Mouse (Mus musculus) right cerebral cortex, postnatal 10 days (tissue): ENCODE measurements around the gene Cd160.

Experiments
- DNase-seq, 2 experiments: peaks; one replicate each; pipeline ENCODE4 v3.0.0; 2021; ENCODE audit warnings: low spot score in 2 of 2

The Cd160 gene

DNA sequence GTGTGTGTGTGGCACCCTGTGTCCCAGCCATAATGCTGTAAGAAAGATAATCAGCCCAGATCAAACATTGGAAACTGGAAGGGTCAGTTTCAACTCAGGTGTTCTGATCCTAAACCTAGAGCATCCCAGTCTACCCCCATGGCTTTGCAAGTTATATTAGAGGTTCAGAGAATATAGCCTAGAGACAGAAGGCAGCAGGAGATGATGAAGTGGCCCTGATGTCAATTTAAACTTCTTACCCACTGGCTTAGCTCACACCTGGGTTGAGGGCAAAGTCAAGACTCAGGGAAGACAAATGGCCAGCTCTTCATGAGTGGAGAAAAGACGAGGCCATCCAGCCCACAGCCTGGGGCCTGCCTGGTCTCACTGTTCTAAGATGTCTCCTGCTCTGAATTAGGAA lies at the start of gene Cd160, which contains the start of gene Pdzk1:
Cd160 (minus strand) TSS at position 368 of the 400 bp plus-strand sequence.
Pdzk1 (plus strand) TSS at position 301 of the 400 bp plus-strand sequence.
- no peak for DNase-seq

DNA sequence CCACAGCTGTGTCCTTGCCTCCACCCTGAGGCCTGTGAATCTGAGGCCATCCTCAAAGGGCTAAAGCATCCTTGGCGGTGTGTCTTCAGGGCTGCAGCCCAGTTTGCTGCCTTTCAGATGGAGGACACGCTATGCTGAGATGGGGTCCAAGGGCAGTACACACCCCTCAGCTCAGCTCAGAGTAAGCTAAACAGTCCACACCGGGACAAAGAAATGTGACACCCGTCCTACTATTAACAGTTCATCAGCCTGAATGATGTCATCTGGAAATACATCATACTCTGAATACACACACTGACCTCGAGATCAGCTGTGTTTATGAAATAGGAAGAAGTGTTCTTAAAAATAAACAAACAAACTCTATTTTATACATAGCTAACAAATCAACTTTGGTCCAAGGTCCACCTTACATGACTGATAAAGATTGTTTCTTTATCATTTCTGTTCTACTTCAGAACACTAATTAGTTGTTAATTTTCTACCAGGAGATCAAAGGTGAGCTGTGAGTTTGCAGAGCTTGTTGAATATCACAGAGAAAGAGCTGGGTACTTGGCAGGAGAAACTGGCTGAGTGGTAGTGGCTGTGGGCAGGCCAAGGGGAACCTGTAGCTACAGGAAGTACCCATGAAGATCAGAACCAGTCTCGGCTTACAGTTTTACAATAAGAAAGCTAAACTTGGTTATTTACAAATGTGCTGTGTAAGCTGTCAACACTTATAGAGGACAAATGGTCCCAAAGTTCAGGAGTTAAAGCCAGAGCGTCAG lies 45.8 kb upstream of the Cd160 start:
- no peak for DNase-seq

DNA sequence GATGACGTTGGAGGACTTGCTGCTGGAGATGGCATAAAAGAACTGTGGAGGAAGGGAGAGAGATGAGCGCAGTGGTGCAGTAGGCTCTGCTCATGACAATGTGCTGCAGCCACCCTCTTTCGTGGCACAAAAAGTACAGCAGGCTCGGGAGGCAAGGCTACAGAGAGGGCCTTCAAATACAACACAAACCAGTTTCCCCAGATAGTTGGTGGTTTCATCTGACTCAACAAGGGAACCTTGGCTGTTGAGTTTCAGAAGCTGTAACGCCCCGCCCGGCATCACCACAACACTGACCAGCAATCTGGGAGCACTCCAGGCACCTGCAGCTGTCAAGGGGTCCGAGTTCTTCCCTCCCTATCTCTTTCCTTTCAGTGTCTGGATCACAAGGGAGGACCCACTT lies 43.4 kb upstream of the Cd160 start:
- DNase-seq, result no peak

DNA sequence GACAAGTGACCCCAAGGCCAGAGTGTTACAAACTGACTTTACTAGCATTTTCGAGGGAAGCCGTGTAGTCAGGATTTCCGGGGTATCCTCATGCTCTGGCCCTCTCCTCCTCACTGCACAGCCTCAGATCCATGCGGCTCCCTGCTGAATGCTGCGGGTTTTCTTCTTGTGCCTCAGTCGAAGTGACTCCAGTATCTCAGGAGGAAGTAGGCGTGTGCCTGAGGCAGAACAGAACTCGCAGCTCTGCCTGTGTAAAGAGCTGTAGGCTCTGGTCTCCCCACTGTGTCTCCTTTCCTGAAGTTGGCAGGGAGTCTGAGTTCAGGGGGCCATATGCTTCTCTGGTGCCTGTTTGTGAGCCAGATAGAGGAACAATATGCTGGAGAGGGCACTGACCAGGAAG lies 41.9 kb upstream of the Cd160 start:
- DNase-seq, result no peak

DNA sequence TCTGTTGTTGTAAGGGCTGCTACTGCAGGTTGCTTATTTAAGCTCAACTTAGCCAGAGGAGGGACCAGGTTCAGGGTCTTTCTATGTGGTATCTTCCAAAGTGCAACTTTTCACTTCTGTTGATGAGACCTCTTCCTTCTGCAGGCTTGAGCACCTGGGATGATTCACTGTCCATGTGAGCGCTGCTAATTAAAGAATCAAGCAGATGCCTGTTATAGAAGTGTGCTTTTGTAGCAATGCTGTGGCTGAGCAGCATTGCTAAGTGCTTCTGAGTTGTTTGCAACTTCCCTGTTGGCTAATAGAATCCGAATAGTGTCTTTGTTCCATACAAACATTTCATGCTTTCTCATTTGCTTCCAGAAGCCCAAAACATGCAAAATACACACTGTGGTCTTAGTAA lies 41.1 kb upstream of the Cd160 start:
- DNase-seq, result no peak

DNA sequence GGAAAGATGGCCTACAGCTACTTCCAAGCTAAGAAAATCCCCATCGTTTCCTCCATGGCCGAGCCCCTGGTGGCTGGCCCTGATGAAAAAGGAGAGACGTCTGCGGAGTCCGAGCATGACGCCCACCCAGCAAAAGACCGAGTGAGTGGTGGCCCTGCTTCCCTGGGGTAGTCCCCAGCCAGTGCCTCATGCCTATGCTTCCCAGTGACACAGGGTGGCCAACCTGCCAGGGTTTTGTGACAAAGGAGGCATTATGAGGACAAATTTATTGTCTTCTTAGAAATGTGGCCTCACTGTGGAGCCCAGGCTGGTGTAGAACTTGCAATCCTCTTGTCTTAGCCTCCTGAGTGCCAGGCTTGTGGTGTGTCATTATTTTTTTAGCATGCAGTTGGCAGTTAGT lies 39.9 kb upstream of the Cd160 start:
- DNase-seq, result no peak

DNA sequence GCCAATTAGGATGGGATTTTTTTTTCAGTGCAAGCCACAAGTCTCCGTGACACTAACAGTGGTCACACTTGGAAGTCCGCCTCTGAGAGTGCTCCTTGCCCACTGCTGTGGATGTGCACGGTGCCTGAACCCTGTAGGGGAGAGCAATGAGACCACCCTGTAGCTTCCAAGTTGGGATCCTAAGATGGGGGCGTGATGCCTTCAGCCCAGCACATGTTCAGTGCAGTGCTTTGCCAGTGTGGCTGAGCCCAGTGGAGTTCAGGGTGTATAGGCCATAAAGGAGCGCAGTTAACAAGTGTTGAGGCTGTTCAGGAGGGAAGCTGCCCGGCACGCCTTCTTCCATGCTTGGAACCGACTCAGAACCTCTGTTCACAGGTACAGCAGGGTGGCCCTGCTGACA lies 39.4 kb upstream of the Cd160 start:
- DNase-seq, result no peak

DNA sequence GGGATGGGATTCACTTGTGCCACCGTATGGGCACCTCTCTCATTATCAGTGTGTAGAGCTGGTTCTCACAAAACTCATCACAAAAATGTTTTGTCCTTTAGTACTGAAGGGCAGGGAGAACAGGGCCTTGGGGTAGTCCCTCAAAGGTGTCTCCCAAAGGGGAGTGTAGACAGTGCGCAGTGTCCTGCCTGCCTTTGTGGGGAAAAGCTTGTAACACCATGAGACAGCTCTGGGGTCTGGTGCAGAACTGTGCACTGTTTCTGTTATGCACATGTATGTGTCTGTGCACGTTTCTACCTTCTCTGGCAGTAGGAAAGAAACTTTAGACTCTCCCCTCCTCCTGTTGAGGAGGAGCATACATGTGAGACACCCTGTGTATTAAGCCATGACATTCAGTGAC lies 38.7 kb upstream of the Cd160 start:
- DNase-seq, result no peak

DNA sequence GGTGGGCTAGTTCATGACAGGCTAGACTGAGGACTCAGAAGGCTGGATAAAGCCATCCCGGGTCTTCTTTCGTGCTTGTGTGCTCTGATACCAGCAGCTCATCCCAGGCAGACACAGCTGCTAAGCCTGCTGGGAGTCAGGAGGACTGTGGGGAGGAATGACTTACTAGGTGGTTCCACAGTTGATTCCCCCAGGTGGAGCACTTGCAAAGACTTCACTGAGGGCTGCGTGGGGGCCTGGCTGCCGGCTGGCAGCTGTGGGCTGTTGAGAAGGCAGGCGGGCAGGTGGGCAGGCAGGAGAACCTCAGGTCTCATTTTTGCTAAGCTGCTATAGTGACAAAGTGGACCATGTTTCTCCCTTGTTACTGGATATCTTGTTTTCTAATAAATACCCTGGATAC lies 31.3 kb upstream of the Cd160 start:
- no peak for DNase-seq

DNA sequence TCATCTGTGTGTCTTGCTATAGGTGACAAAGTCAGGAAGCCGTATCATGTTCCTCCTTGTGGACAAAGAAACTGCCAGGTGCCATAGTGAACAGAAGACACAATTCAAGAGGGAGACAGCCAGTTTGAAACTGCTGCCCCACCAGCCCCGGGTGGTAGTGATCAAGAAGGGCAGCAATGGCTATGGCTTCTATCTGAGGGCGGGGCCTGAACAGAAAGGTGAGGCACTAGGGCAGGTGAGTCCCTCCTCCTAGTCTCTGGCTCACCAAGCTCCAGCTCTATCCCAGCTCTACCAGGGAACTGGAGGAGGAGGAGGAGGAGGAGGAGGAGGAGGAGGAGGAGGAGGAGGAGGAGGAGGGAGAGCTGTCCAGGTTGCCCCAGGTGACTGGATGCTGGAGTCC lies 26.7 kb upstream of the Cd160 start:
- no peak for DNase-seq

DNA sequence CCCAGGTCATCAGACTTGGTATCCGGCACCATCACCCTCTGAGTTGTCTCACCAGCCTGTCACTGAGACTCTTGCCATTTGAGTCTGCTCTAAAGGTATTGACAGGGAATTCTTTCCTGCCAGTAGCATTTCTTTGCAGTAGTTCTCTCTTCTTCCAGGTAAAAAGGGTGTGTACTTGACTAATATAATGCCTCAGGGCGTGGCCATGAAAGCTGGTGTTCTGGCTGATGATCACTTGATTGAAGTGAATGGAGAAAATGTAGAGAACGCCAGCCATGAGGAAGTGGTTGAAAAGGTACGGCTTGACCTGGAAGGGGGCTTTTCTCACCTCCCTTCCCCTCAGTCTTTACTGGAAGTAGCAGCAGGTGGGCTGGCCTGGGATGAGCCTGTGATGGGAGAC lies 25.2 kb upstream of the Cd160 start:
- DNase-seq, result no peak

DNA sequence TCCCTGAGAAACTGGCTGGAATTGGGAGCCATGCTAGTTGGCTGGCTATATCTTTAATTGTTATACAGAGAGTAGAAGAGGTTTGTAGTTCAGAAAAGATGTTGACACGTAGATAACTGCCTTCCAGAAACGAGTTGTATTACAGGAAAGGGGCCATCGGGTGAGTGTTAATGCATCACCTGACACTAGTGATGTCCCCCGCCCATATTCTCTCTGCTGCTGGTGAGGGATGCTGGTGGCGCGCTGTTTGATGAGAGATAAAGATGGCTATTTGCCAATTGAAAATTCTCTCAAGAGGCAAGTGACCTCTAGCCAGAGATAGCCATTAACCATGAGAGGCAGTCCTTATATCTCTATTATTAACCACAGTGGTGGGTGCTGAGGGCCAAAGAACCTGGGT lies 23.4 kb upstream of the Cd160 start:
- peak in 1 of 2 experiments; percentile 12 for DNase-seq

DNA sequence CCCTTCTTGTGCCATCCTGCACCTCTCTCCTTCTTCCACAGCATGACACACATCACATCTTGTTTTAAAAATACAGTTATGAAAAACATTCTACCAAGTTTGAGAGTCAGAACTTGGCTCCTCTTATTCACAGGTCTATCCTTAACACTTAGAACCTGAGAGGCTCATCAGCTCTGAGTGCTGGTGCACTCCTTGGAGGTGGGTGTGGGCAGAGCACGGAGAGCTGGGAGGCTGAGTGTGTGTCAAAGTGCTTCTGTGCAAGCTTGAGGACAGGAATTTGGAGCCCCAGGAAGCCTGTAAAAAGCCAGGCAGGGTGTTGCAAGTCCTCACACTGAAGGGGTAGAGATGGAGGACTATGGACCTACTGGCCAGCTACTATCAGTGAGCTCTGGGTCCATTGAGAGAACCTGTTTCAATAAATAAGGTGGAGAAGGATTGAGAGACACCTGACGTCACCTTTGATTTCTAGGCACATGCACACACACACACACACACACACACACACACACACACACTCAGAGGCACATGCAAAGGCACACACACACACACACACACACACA lies 20.1 kb upstream of the Cd160 start:
- peak in 1 of 2 experiments; percentile 14 for DNase-seq

DNA sequence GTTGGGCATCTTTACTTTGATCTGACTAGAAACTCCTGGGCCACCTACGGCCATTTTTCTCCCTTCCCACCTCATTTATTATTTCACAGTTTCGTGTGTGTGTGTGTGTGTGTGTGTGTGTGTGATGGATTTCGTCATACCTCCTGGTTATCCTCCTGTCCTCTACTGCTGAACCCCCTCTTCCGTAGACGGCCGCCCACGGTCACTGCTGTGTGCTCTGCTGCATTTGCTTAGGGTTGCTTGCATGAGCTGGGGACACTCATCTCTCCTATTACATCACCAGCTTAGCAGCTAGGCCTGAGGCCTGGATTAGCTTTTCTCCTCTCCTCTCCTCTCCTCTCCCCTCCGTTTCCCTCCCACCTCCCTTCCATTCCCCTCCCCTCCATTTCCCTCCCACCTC lies 19.3 kb upstream of the Cd160 start:
- DNase-seq, result peak in 1 of 2 experiments; percentile 25

DNA sequence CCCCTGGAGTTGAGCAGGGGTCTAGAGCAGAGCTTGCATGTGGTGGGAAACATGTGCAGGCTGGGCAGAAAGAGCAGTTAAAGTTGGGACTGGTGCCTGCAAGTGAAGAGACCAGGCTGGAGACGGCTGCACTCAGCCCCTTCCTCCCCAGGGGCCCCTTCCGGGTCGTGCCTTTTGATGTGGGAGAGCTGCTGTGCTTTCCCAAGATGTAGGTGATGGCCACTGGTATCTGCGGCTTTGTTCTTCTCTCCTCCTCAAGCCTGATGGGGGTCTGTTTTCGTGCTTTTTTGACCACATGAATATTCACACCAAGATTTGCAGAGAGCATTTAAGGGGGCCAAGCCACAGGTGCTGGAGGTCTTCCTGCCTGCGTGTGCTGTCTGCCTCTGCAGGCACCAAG lies 18.5 kb upstream of the Cd160 start:
- peak in 1 of 2 experiments; percentile 11 for DNase-seq

DNA sequence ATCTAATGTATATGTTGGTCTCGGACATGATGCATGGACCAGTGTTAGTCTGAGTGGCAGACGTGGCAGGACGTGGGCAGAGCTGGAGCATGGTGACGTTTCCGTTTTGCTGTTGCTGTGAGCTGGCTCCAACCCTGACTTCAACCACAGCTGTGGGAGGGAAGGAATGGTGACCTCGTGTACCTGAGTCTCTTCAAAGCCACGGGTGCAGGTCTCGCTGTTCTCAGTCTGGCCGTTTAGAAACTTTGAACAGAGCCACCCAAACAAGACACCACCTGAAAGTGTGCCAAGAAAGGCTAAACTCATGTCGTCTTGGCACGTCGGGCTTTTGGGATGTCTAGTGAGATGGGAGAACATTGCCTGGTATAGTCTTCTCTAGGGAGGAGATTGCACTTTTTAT lies 17.8 kb upstream of the Cd160 start:
- DNase-seq, result peak in 1 of 2 experiments; percentile 9

DNA sequence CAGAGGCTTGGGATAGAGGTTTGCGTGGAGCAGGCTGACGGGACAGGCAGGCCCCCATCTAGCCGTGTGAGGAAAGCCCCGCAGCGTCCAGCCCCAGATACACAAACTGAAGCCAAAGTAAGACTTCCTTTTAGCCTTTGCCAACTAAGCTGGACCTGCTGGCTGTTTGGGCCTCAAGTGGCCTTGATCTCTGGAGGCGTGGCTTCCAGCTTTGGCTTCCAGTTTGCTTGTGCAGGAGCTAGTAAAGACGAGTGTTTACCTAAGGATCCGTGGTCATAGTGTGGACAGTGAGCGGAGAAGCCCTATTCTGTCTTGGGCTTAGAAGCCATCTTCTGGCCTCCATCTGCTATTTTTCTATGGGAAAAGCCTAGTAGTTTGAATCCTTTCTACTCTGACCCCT lies 16.7 kb upstream of the Cd160 start:
- peak in 1 of 2 experiments; percentile 20 for DNase-seq

DNA sequence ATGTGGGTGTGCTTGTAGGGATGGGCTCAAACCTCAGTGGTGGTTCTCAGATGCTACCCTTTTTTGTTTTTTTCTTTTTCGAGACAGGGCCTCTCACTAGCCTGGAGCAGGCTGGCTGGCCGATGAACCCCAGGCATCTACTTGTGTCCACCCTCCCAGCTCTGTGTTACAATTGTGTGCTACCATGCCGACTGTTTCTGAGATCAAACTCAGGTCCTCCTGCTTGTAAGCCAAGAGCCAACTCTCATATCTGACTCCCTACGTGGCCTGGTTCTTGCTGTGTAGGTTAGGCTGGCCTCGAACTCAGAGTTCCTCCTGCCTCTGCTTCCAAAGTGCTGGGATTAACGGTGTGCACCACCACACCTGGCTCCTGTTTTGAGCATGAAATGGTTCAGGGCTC lies 16.0 kb upstream of the Cd160 start:
- peak in 1 of 2 experiments; percentile 12 for DNase-seq

DNA sequence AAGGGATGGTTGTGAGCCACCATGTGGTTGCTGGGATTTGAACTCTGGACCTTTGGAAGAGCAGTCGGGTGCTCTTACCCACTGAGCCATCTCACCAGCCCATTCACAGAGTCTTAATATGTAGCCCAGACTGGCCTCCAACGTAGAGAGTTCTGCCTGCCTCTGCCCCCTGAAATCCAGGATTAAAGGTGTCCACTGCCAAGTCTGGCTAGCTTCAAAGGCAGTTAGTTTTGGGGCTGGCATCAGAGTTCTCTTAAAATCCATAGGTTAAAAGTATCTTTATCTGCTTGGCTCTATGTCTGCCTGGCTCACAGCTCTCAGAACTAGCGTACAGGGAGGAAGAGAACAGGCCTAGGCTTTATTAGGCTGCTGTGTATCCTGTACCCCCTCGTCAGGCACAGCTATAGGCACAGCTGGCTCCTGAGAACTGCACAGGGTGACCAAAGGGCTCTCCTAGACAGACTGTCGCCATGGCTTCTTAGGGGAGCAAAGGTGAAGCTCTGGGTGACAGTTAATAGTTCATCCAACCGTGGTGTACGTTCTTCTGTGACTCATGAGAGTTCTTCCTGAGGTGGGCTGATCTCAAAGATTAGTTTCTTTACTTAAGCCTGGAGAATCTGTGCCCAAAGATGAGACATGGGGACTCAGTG lies 10.0 kb upstream of the Cd160 start:
- peak in 1 of 2 experiments; percentile 2 for DNase-seq

DNA sequence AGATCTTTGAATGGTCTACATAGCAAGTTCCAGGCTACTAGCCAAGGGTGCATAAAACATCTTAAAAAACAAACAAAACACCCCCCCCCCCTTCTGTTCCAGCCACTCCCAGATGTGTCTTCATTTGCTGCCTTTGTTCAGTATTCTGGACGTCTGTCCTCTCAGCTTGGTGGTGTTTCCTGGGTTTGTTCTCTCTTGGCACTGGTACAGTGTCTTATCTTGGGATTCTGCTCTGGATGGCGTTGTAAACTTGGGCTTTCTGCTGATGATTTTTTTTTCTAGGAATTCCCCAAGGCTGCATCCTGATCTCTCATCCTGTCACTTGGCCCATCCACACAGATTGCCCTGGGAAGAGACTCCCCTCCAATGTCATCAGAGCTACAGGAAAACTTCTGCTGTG lies 7.3 kb upstream of the Cd160 start:
- no peak for DNase-seq

DNA sequence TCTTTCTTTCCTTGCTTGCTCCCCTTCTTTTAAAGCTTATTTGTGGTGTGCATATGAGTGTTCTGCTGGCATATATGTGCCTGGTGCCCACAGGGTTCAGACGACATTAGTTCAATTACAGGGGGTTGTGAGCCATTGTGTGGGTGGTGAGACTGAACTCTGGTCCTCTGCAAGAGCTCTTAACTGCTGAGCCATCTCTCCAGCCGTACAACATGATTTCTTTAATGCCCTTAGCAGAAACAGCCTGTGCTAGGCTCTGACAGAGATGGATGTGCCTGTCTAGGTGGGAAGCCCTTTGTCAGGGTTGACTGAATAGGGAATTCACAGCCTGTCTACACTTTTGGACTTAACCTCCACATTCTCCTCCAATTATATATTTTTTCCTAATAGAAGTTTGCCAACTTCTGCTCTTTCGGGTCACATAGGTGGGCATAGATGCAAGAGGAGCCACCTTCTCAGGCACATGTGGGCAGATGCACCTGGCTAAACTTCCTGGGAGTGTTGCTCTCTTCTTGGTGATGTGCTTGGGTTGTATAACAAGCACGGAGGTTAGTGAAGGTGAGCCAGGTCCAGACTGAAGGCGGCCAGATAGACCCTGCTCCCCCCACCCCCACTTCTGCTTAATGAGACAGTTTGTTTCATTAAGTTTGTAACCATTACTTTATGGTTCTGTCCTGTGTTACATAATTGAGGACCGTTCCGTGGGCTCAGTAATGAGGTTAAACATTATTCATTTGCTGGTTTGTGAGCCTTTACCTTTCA lies 5.6 kb upstream of the Cd160 start:
- DNase-seq, result no peak

DNA sequence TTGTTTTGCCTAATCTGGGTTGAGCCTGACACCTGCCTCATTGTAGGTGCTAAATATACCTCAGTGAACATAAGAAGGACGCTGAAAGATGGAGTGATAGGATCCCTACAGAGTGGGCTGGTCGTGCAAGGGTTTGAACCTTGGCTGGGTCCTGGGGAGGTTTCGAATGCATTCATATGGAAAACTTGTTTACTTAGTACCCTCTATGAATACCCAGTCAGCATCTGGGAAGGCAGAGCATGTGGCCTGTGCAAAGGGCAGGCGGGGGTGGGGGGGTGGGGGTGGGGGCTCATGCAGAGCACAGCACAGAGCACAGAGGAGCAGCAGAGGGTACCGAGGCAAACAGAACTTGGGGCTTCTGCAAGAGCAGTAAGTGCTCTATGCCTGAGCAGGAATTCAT lies 3.8 kb upstream of the Cd160 start:
- DNase-seq, result no peak
